In the genomic region with DNA sequence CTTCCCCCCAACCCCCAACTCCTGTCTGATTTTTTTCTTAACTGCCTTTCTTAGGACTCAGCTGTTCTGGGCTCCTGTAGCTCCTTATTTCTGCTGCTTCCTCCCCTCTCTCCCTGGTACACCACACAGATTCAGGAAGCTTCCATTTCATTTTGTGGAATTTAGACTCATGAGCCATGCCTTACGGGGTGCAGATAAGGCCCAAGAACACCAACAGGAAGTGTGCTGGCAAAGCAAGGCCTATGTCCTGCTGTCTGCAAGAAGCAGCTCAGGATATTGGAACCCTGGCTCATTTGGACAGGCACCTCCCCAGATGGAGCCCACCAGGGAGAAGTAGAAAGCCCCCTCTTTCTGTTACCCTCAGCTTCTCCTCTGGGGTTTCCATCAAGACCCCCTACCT, we compare ENCODE assay signal across 23 mouse cellular contexts. TPM values are rescaled to one million over a fixed set of nuclear protein-coding genes. Genes with fewer than 3 reads are reported as not detected.
"Had no signal": no experiment of that assay in that cellular context is flagged by ENCODE, and none has a peak within 500 bp of the region (broad histone marks: within the 10 kb centered on the region; RNA-seq: fewer than 3 reads in every experiment).

No protein-coding gene starts in this region.

- H3K4me1 ChIP-seq: midbrain, embryonic 13.5 days; midbrain, embryonic 15.5 days; stomach, embryonic 15.5 days had no signal

- H3K4me3 ChIP-seq: lung, embryonic 15.5 days; midbrain, embryonic 13.5 days; midbrain, embryonic 15.5 days; neural tube, embryonic 12.5 days; stomach, embryonic 15.5 days had no signal

- H3K27me3 ChIP-seq: lung, embryonic 15.5 days; midbrain, embryonic 13.5 days; midbrain, embryonic 15.5 days; neural tube, embryonic 12.5 days; stomach, embryonic 15.5 days had no signal

- H3K9me3 ChIP-seq: lung, embryonic 15.5 days; megakaryocyte, embryonic 14.5 days; midbrain, embryonic 13.5 days; midbrain, embryonic 15.5 days; neural tube, embryonic 12.5 days; stomach, embryonic 15.5 days had no signal

- H3K27ac ChIP-seq: lung, embryonic 15.5 days; macrophage; midbrain, embryonic 13.5 days; midbrain, embryonic 15.5 days; neural tube, embryonic 12.5 days; stomach, embryonic 15.5 days; stomach, postnatal 0 days had no signal

- ATAC-seq: liver, postnatal 0 days; lung, postnatal 0 days; midbrain, embryonic 13.5 days; midbrain, embryonic 15.5 days had no signal

- DNase-seq: liver, postnatal 0 days; lung, adult 2 months; lung, postnatal 14 days; lung, postnatal 36 days; retina, postnatal 1 day; right cerebral cortex, adult 18-20 months; right cerebral cortex, postnatal 25 days; right cerebral cortex, postnatal 4 days; spleen, adult 18-20 months; thymus, postnatal 14 days; thymus, postnatal 36 days had no signal

- H3K36me3 ChIP-seq: lung, embryonic 15.5 days; midbrain, embryonic 13.5 days; midbrain, embryonic 15.5 days; stomach, embryonic 15.5 days had no signal

- H3K9ac ChIP-seq: liver, postnatal 0 days; lung, embryonic 15.5 days; midbrain, embryonic 13.5 days; midbrain, embryonic 15.5 days; neural tube, embryonic 12.5 days; stomach, embryonic 15.5 days had no signal

RNA-seq across cellular contexts. Expression of gene Ism2, which starts 17.7 kb away (rescaled TPM):
- total RNA-seq: megakaryocyte progenitor cell, adult 5-6 weeks; monocyte, adult 5-6 weeks; neutrophil, adult 5-6 weeks had no signal
- polyA plus RNA-seq: macrophage had no signal
